Mouse (Mus musculus): ENCODE results near the gene Gm16181. TPM values are rescaled to one million over a fixed set of nuclear protein-coding genes. Genes with fewer than 3 reads are reported as not detected.

The Gm16181 gene
- polyA plus RNA-seq, 1 experiment, result not detected

- Histone ChIP-seq H3K27ac (ENCODE audit: insufficient read depth, low read depth, low read length) (peak overlapping the region; percentile 95), H3K4me1 (ENCODE audit: control insufficient read depth, insufficient read depth, low read length) (peaks cover 37% of the 10 kb centered on the region), H3K4me3 (ENCODE audit: insufficient read depth, low read length) (peak overlapping the region; percentile 56)
- TF ChIP-seq CTCF (IDR thresholded peaks at IDR 0.05; ENCODE audit: low read depth, low read length) (peak; percentile 9; the same call in 1 of the 2 replicates), POLR2A (IDR thresholded peaks at IDR 0.05; ENCODE audit: borderline replicate concordance, low read depth, low read length) (no peak)
Measured at GRCm38 (mm10) chr17:35185639-35186611, 34.7 kb upstream of the Gm16181 start.

- peak overlapping the region; percentile 56 for H3K4me3 ChIP-seq (ENCODE audit: insufficient read depth, low read length)
- H3K4me1 ChIP-seq (ENCODE audit: control insufficient read depth, insufficient read depth, low read length), result peaks cover 40% of the 10 kb centered on the region
- TF ChIP-seq POLR2A (IDR thresholded peaks at IDR 0.05; ENCODE audit: borderline replicate concordance, low read depth, low read length) (no peak), CTCF (IDR thresholded peaks at IDR 0.05; ENCODE audit: low read depth, low read length) (no peak)
- peak overlapping the region; percentile 95 for H3K27ac ChIP-seq (ENCODE audit: insufficient read depth, low read depth, low read length)
Measured at GRCm38 (mm10) chr17:35186681-35187080, 34.0 kb upstream of the Gm16181 start.

GRCm38 (mm10) chr17:35187345-35187744, 33.3 kb upstream of the Gm16181 start:
- TF ChIP-seq CTCF (IDR thresholded peaks at IDR 0.05; ENCODE audit: low read depth, low read length) (no peak), POLR2A (IDR thresholded peaks at IDR 0.05; ENCODE audit: borderline replicate concordance, low read depth, low read length) (no peak)
- H3K27ac ChIP-seq (ENCODE audit: insufficient read depth, low read depth, low read length), result peak overlapping the region; percentile 95
- H3K4me3 ChIP-seq (ENCODE audit: insufficient read depth, low read length), result peak overlapping the region; percentile 60
- peaks cover 42% of the 10 kb centered on the region for H3K4me1 ChIP-seq (ENCODE audit: control insufficient read depth, insufficient read depth, low read length)

DNA sequence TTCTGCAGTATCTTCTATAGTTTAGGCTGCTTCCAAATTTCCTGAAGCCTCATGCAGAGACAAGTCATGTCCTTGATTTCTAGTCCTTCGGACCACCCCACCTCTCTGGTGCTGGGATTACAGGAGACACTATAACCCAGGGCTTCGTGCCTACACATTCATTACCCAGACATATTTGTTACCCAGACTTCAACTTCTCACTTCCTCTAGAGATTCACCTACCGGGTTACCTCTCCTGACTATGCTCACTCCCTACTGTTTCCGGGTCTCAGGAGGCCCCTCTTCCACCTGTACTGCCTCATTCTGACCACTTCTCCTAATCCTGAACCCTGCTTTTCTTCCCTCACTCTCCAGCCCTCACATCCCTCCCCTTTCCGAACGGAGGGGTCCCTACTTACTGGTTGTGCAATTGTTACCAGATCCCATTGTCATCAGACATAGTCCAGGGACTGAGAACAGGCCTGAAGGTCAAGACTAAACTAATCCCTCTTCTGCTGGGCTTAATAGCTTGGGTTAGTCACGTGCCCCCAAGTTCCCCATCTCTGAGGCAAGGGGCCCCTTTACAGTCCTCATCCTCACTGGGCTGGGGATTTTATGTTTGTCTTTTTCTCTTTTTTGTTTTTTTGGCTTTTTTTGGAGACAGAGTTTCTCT, 32.5 kb upstream of the Gm16181 start, which contains the start of gene Lst1:
Gene Lst1, minus strand, starts transcription at position 481 of the 652 bp plus-strand sequence.
- peak within 1 kb of the TSS; percentile 95 for H3K27ac ChIP-seq (ENCODE audit: insufficient read depth, low read depth, low read length)
- no peak for TF ChIP-seq POLR2A (IDR thresholded peaks at IDR 0.05; ENCODE audit: borderline replicate concordance, low read depth, low read length)
- TF ChIP-seq CTCF (IDR thresholded peaks at IDR 0.05; ENCODE audit: low read depth, low read length), result no peak
- H3K4me3 ChIP-seq (ENCODE audit: insufficient read depth, low read length), result peak within 1 kb of the TSS; percentile 60
- peaks cover 46% of the 10 kb centered on the region for H3K4me1 ChIP-seq (ENCODE audit: control insufficient read depth, insufficient read depth, low read length)

DNA sequence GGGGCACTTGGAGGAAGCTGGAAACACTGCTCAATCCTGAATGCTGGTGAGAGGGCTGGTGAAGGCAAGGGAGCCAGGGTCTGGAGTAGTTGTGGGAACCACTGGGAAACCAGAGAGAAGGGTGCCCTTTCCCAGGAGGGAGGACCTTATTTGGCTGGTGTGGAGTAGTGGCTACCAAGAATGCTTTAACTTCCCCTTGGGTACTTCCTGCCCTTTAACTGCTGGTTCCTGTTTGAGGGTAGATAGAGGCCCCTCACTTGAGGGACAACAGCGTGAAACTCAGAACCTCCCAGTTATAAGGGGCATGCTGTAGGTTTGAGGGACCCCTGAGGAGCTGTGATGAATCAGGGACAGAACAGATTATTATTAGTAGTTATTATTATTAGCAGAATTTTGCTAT, 31.4 kb upstream of the Gm16181 start:
- Histone ChIP-seq H3K27ac (ENCODE audit: insufficient read depth, low read depth, low read length) (peak overlapping the region; percentile 95), H3K4me3 (ENCODE audit: insufficient read depth, low read length) (peak overlapping the region; percentile 13; the same call in 1 of the 2 replicates), H3K4me1 (ENCODE audit: control insufficient read depth, insufficient read depth, low read length) (peaks cover 54% of the 10 kb centered on the region)
- TF ChIP-seq CTCF (IDR thresholded peaks at IDR 0.05; ENCODE audit: low read depth, low read length) (no peak), POLR2A (IDR thresholded peaks at IDR 0.05; ENCODE audit: borderline replicate concordance, low read depth, low read length) (no peak)

GRCm38 (mm10) chr17:35190096-35190495, 30.5 kb upstream of the Gm16181 start:
- Histone ChIP-seq H3K4me1 (ENCODE audit: control insufficient read depth, insufficient read depth, low read length) (peaks cover 55% of the 10 kb centered on the region), H3K27ac (ENCODE audit: insufficient read depth, low read depth, low read length) (peak overlapping the region; percentile 95), H3K4me3 (ENCODE audit: insufficient read depth, low read length) (0 out of 2 replicates have a peak overlapping the region, but pooled peaks have one; percentile 13)
- TF ChIP-seq CTCF (IDR thresholded peaks at IDR 0.05; ENCODE audit: low read depth, low read length), result no peak

GRCm38 (mm10) chr17:35191723-35192122, 28.9 kb upstream of the Gm16181 start:
- TF ChIP-seq POLR2A (IDR thresholded peaks at IDR 0.05; ENCODE audit: borderline replicate concordance, low read depth, low read length) (no peak), CTCF (IDR thresholded peaks at IDR 0.05; ENCODE audit: low read depth, low read length) (peak; percentile 25; the same call in 1 of the 2 replicates)
- H3K4me1 ChIP-seq (ENCODE audit: control insufficient read depth, insufficient read depth, low read length), result peaks cover 52% of the 10 kb centered on the region
- H3K4me3 ChIP-seq (ENCODE audit: insufficient read depth, low read length), result no peak overlapping the region
- no peak overlapping the region for H3K27ac ChIP-seq (ENCODE audit: insufficient read depth, low read depth, low read length)

DNA sequence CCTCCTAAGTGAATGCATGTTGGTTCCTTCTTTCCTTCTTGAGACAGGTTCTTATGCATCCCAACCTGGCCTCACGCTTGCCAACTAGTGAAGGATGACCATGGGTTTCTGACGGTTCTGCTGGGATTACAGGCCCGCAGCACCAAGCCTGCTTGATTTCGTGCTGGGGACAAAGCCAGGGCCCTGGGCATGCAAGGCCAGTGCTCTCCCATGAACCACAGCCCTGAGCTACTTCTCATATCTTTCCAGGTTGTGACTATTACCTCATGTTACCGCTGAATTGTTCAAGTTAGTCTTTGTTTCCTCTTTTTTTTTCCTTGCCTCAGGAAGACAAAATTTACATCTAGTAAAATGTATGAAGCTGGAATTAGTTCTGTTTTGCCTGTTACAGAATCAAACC, 27.7 kb upstream of the Gm16181 start:
- peak overlapping the region; percentile 40 for H3K27ac ChIP-seq (ENCODE audit: insufficient read depth, low read depth, low read length)
- H3K4me3 ChIP-seq (ENCODE audit: insufficient read depth, low read length), result no peak overlapping the region
- H3K4me1 ChIP-seq (ENCODE audit: control insufficient read depth, insufficient read depth, low read length), result peaks cover 49% of the 10 kb centered on the region
- TF ChIP-seq CTCF (IDR thresholded peaks at IDR 0.05; ENCODE audit: low read depth, low read length), result no peak
- TF ChIP-seq POLR2A (IDR thresholded peaks at IDR 0.05; ENCODE audit: borderline replicate concordance, low read depth, low read length), result no peak

DNA sequence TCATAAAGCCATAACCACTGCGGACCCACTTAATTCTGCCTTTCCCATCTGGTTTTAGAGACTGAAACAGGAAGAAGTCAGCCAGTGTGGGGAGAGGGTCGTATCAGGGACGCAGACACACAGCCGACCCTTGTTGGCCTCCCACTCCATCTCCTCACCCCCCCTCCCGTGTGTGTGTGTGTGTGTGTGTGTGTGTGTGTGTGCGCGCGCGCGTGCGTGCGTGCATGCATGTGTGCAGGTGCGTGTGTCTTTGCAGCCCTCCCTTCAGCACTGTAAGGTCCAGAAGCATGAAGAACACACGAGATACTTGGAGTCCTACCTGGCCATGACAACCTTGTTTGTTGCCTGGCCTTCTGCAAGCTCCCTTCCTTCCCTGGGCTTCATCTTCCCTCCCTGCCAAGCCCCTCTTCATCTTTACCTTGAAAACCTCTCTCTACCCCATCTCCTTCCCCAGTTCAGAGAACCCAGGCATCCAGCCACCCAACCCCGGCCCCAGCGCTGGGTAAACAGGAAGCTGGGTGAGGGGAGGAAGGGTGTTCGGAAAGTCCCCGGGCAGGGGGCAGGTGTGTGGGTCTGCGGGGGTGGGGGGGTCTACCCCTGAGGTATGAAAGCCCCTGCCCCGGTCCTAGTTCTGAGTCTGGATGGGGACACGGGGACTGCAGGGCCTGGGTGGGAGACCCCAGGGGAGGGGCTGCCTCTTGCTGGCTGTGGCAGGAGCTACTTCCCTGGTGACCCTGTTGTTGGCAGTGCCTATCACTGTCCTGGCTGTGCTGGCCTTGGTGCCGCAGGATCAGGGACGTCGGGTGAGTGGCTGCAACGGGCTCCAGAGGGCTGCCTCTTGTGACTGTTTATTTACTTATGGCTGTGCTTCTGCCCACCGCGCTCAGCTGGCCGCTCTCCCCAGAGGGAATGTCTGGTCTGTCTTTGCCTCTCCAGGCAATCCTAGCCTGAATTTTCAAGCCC, 26.5 kb upstream of the Gm16181 start, which contains the start of gene Ltb:
Gene Ltb, plus strand, starts transcription at position 559 of the 963 bp plus-strand sequence.
- peaks cover 52% of the 10 kb centered on the region for H3K4me1 ChIP-seq (ENCODE audit: control insufficient read depth, insufficient read depth, low read length)
- peak within 1 kb of the TSS; percentile 72 for H3K4me3 ChIP-seq (ENCODE audit: insufficient read depth, low read length)
- no peak within 1 kb of the TSS; the same call in 1 of the 2 replicates for H3K27ac ChIP-seq (ENCODE audit: insufficient read depth, low read depth, low read length)
- TF ChIP-seq POLR2A (IDR thresholded peaks at IDR 0.05; ENCODE audit: borderline replicate concordance, low read depth, low read length) (no peak), CTCF (IDR thresholded peaks at IDR 0.05; ENCODE audit: low read depth, low read length) (no peak)
